Mouse (Mus musculus) liver, embryonic 12.5 days (tissue): ENCODE data around the gene Acad11. TPM values are rescaled to one million over a fixed set of nuclear protein-coding genes. Genes with fewer than 3 reads are reported as not detected.
A peak's percentile ranks its signal among the peaks of the same experiment; 100 is the strongest.

ENCODE experiments used
- ATAC-seq: fragments of 200-750 bp; cut with Nextera tagmentation; 2 replicates; pipeline ENCODE4 v1.8.0; 2017; ENCODE audit warnings: moderate number of reproducible peaks, mild to moderate bottlenecking, moderate library complexity
- H3K27ac ChIP-seq: fragments of 300-500 bp; sonication (generic); 2 replicates; pipeline ENCODE4 v1.5.1; 2016; ENCODE audit warnings: mild to moderate bottlenecking
- H3K27me3 ChIP-seq: fragments of 300-500 bp; sonication (generic); replicated peaks from 2 replicates; pipeline ENCODE4 v1.6.1; 2016; ENCODE audit warnings: mild to moderate bottlenecking, moderate library complexity
- H3K36me3 ChIP-seq: fragments of 300-500 bp; sonication (generic); 2 replicates; pipeline ENCODE4 v1.6.1; 2016; ENCODE audit warnings: mild to moderate bottlenecking, moderate library complexity
- H3K4me1 ChIP-seq: fragments of 300-500 bp; sonication (generic); 2 replicates; pipeline ENCODE4 v1.6.1; 2016
- H3K4me2 ChIP-seq: fragments of 300-500 bp; sonication (generic); 2 replicates; pipeline ENCODE4 v1.6.1; 2016; ENCODE audit warnings: mild to moderate bottlenecking, moderate library complexity
- H3K4me3 ChIP-seq: fragments of 300-500 bp; sonication (generic); 2 replicates; pipeline ENCODE4 v1.5.1; 2016; ENCODE audit warnings: mild to moderate bottlenecking, moderate library complexity
- H3K9ac ChIP-seq: fragments of 300-500 bp; sonication (generic); 2 replicates; pipeline ENCODE4 v1.6.1; 2016; ENCODE audit warnings: mild to moderate bottlenecking, moderate library complexity
- H3K9me3 ChIP-seq: fragments of 300-500 bp; sonication (generic); replicated peaks from 2 replicates; pipeline ENCODE4 v1.6.1; 2016; ENCODE audit warnings: mild to moderate bottlenecking, moderate library complexity
- WGBS: fragments of 180-500 bp; shearing (Covaris S2); methylation state at CpG from one replicate; pipeline ENCODE4 v1.1.7; 2016; ENCODE audit not compliant: insufficient replicate concordance; 5-methylcytosine and 5-hydroxymethylcytosine counted together
- polyA plus RNA-seq: library from polyadenylated mRNA; unstranded; fragments of >200 nt; fragmentation: Nextera tagmentation; extraction: Ambion mirVana; gene quantifications from 2 replicates; pipeline ENCODE4 v1.2.1, GENCODE M21; 2016

The Acad11 gene
- polyA plus RNA-seq, 1 experiment from 2014 or later, result 10.5 TPM

- 81% methylated on average over 8 of the region's 8 CpGs for WGBS
Observed at GRCm38 (mm10) chr9:104156506-104156905, 93.3 kb downstream of the Acad11 start.

DNA sequence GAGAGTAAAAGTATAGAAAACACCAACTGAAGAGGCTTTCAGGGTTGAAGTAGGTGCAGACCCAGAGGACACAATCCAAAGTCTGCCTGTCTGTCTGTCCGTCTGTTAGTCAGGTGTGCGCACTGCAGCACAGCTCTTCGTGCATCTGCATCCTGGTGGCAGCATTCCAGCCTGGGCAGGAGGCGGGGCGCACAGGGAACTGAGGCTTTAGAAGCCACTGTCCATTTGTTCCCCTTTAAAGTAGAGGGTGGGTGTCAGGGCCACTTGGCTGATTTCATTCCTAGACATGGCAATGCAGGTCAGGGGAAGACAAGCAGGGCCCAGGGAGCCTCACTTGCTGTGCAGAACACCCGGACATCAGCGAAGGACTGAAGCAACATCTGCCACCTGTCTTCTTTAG, 94.1 kb downstream of the Acad11 start:
- Histone ChIP-seq H3K36me3 (peaks cover 95% of the 10 kb centered on the region), H3K9me3 (no peaks in the 10 kb centered on the region), H3K27ac (no peak overlapping the region), H3K4me1 (no peaks in the 10 kb centered on the region), H3K27me3 (no peaks in the 10 kb centered on the region), H3K9ac (no peak overlapping the region), H3K4me2 (no peak overlapping the region), H3K4me3 (no peak overlapping the region)
- 96% methylated on average over 7 of the region's 7 CpGs for whole genome bisulfite sequencing
- ATAC-seq, result no peak

More at GRCm38 (mm10) chr9:104156506-104156905, 93.3 kb downstream of the Acad11 start:
- no peak overlapping the region for H3K4me2 ChIP-seq
- no peaks in the 10 kb centered on the region for H3K4me1 ChIP-seq
- H3K27me3 ChIP-seq, result no peaks in the 10 kb centered on the region
- no peaks in the 10 kb centered on the region for H3K9me3 ChIP-seq
- no peak overlapping the region for H3K9ac ChIP-seq
- H3K4me3 ChIP-seq, result no peak overlapping the region
- H3K36me3 ChIP-seq, result peaks cover 94% of the 10 kb centered on the region
- ATAC-seq, result no peak
- H3K27ac ChIP-seq, result no peak overlapping the region

DNA sequence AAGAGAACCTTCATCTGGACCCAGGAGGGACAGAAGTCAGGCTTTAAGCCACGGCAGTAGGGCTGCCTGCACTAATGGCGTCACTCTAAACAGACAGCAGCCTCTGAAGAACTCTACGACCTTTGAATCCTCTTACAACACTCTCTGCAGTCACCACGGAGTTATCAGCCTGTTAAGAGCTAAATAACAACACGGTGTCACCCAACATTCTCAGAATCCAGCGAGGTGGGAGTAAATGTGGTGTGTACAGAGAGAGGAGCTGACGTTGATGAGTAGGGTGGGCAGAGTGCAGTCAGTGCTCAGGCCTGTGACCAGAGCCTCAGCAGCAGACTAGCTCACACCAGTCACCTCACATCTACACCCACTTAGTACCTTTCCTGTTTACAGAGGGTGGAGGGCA, 97.9 kb downstream of the Acad11 start:
- no peak overlapping the region for H3K9ac ChIP-seq
- WGBS, result 65% methylated on average over 7 of the region's 7 CpGs
- H3K4me1 ChIP-seq, result no peaks in the 10 kb centered on the region
- peaks cover 94% of the 10 kb centered on the region for H3K36me3 ChIP-seq
- no peaks in the 10 kb centered on the region for H3K9me3 ChIP-seq
- no peak overlapping the region for H3K4me3 ChIP-seq
- ATAC-seq, result peak; percentile 69
- no peaks in the 10 kb centered on the region for H3K27me3 ChIP-seq
- H3K27ac ChIP-seq, result no peak overlapping the region; the same call in 1 of the 2 replicates
- no peak overlapping the region for H3K4me2 ChIP-seq

DNA sequence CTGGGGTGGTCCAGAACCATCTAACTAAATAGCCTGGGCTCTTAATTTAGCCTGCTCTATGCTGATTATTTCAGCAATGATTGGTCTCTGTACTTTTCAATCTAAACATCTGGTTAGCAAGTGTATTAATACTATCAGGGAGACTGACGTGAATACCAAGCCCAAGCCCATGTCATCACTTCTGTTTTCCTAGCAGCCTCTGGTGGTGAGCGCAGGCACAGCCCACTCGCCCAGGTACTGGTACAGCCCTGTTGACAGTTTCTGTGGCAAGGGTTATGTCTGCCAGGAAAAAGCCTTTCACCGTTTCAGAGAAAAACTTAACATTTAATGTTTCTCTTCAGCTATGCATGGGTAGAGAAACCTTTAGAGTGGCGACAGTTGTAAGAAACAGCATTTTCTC, 101.0 kb downstream of the Acad11 start:
- no peak overlapping the region for H3K4me3 ChIP-seq
- H3K4me1 ChIP-seq, result no peaks in the 10 kb centered on the region
- no peak overlapping the region for H3K27ac ChIP-seq
- H3K4me2 ChIP-seq, result no peak overlapping the region
- WGBS, result 85% methylated on average over 5 of the region's 5 CpGs
- peaks cover 87% of the 10 kb centered on the region for H3K36me3 ChIP-seq
- H3K9ac ChIP-seq, result no peak overlapping the region
- no peaks in the 10 kb centered on the region for H3K9me3 ChIP-seq
- no peaks in the 10 kb centered on the region for H3K27me3 ChIP-seq
- no peak for ATAC-seq

- Histone ChIP-seq H3K4me1 (no peaks in the 10 kb centered on the region), H3K27me3 (no peaks in the 10 kb centered on the region), H3K27ac (no peak overlapping the region), H3K9me3 (no peaks in the 10 kb centered on the region), H3K4me3 (no peak overlapping the region), H3K4me2 (no peak overlapping the region), H3K36me3 (peaks cover 87% of the 10 kb centered on the region), H3K9ac (no peak overlapping the region)
- no peak for ATAC-seq
- WGBS, result 78% methylated on average over 5 of the region's 5 CpGs
Observed at GRCm38 (mm10) chr9:104165926-104166325, 102.7 kb downstream of the Acad11 start.

DNA sequence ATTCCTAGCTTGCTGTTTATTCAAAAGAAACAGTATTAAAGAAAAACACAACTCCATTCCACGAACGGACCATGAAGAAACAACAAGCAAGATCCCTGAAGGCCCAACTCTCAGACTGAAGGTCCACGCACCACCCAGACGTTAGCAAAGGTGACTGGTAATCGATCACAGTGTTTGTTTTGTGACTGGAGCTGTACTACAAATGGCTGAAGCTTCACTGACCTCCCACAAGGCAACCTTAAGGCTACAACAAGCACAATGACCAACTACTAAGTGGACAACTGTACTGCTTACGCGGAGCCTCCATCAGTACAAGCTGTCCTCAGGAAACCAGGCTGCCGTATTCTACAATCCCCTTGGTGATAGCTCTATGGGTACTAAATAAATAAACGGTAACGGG, 106.8 kb downstream of the Acad11 start:
- Histone ChIP-seq H3K27ac (no peak overlapping the region), H3K9me3 (no peaks in the 10 kb centered on the region)

GRCm38 (mm10) chr9:104171651-104172050, 108.5 kb downstream of the Acad11 start:
- H3K9me3 ChIP-seq, result no peaks in the 10 kb centered on the region
- H3K4me1 ChIP-seq, result no peaks in the 10 kb centered on the region
- WGBS, result 78% methylated on average over 6 of the region's 6 CpGs
- no peaks in the 10 kb centered on the region for H3K27me3 ChIP-seq
- H3K4me3 ChIP-seq, result no peak overlapping the region
- peaks cover 82% of the 10 kb centered on the region for H3K36me3 ChIP-seq
- no peak overlapping the region for H3K9ac ChIP-seq
- H3K4me2 ChIP-seq, result no peak overlapping the region
- ATAC-seq, result no peak
- no peak overlapping the region for H3K27ac ChIP-seq

More for the DNA sequence above, 106.8 kb downstream of the Acad11 start:
- 88% methylated on average over 10 of the region's 10 CpGs for WGBS
- H3K4me3 ChIP-seq, result no peak overlapping the region
- H3K36me3 ChIP-seq, result peaks cover 80% of the 10 kb centered on the region
- no peaks in the 10 kb centered on the region for H3K27me3 ChIP-seq
- ATAC-seq, result no peak
- H3K4me1 ChIP-seq, result no peaks in the 10 kb centered on the region
- H3K4me2 ChIP-seq, result no peak overlapping the region
- H3K9ac ChIP-seq, result no peak overlapping the region

GRCm38 (mm10) chr9:104172342-104172741, 109.2 kb downstream of the Acad11 start:
- Histone ChIP-seq H3K9me3 (no peaks in the 10 kb centered on the region), H3K9ac (no peak overlapping the region), H3K36me3 (peaks cover 82% of the 10 kb centered on the region), H3K27ac (no peak overlapping the region), H3K27me3 (no peaks in the 10 kb centered on the region), H3K4me1 (no peaks in the 10 kb centered on the region), H3K4me3 (no peak overlapping the region), H3K4me2 (no peak overlapping the region)
- 87% methylated on average over 6 of the region's 6 CpGs for WGBS
- ATAC-seq, result no peak

Other genes with a start within 250 kb of the Acad11 start
- 2.3 TPM in 2 replicates for gene Nphp3, start 60.8 kb upstream of the Acad11 start, polyA plus RNA-seq
- not detected in 2 replicates for gene Gm28305, start 22.7 kb upstream of the Acad11 start, polyA plus RNA-seq
- 27.4 and 28.4 TPM in 2 replicates for gene Uba5, start 243 bp upstream of the Acad11 start, polyA plus RNA-seq
- gene Ackr4, start 63.6 kb downstream of the Acad11 start, polyA plus RNA-seq, result 0.66 TPM in 2 replicates
- gene Dnajc13, start 199.6 kb downstream of the Acad11 start, polyA plus RNA-seq, result 11.6 and 12.1 TPM in 2 replicates